Mouse (Mus musculus) NIH3T3 (cell line): ENCODE data around the gene Jak3.
"Not testable (repeated sequence)": the region's sequence is repeated elsewhere in the genome, so short reads cannot be mapped to it uniquely, and the experiment has no call there.

Source experiments
- DNase-seq: peaks from one replicate; pipeline ENCODE4 v3.0.0-alpha.2; 2012; ENCODE audit warnings: low read depth

Jak3 gene

DNA sequence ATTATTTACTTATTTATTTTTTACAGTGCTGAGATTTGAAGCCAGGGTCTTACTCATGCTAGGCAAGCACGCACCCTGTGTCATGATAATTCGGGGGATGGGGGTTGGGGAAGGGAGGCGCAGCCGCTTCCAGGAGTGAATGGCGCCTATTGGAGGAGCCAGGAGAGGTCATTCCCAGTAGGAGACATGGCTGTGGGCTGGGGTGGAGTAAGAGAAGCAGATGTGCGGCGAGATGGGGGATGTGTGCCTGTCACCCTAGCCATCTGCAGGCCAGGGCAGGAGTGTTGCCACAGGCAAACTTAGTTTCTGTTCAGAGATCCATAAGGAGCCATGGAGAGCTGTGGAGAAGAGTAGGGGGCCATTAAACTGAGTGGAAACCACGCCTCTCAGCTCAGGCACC is 11.5 kb downstream of the Jak3 start:
- DNase-seq = no peak

DNA sequence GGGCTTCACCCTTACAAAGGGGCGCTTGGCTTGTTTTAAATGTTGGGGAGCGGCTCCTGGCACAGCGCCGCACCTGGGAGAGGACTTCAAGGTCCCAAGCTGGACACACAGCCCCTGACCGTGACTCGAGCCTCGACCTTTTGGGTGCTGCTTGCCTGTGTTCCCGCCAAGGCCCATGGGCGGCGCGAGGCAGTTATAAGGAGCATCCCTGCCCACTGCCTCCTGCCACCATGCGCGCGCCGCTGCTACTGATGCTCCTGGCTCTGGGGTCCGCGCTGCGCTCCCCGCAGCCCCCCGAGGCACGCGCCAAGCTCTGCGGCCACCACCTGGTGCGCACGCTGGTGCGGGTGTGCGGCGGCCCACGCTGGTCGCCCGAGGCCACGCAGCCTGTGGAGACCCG is 12.9 kb downstream of the Jak3 start, which contains the start of gene Insl3:
TSS of gene Insl3 (plus strand) at position 187 of the 400 bp plus-strand sequence.
- no peak for DNase-seq

DNA sequence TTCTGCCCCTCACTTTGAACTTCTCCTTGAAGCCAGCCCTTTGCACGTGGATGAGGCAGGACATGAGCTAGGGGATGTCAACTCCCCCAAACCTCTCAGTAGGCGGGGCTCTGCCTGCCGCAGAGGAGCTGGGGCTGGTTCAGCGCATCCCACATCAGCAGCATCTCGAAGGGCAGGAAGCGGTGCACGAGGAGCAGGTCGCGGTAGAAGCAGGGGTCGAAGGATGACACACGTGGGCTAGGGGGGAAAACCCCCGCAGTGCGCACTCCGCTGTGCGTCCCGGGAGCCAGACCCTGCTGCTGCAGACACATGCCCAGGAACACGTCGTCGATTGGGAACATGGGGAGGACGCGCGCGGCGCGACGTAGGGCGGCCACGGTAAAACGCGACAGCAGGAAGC is 16.4 kb downstream of the Jak3 start:
- no peak for DNase-seq

DNA sequence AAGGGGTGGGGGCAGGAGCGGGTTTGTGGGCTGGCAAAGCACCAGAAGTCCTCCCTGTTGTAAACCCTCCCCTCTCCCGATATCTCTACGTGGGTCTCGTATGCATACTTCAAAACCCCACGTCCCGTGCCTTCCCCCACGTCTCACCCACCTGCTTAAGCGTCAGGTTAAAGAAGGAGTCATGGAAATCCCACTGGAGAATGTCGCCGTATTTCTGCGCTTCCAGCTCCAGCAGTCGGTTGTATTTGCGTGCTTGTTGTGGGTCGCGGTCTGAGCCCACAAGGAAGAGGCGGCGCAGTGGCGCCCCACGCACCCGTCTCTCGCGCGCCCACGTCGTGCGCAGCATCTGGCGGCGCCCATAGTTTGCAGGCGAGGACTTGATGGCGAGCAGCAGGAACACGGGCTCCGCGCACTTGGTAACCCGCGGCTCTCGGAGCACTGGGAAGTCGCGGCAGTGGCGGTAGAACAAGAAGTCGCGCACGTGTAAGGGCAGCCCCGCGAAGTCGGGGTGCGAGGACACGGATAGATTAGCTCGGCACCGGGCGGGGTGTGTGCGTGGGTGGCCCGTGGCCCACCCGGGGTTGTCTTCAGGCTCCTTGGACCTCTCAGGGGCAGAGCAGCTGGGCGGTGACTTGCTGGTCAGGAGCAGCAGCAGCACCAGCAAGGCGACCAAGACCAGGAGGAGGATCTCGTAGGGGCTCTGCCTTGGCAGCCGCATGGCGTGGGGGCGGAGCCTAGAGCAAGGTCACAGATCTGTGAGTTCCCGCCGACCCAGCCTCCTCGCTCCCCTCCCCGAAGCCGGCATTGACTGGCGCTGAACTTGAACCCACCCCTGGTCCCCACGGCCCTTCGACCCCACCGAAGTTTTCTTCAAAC is 17.3 kb downstream of the Jak3 start:
- DNase-seq = no peak

DNA sequence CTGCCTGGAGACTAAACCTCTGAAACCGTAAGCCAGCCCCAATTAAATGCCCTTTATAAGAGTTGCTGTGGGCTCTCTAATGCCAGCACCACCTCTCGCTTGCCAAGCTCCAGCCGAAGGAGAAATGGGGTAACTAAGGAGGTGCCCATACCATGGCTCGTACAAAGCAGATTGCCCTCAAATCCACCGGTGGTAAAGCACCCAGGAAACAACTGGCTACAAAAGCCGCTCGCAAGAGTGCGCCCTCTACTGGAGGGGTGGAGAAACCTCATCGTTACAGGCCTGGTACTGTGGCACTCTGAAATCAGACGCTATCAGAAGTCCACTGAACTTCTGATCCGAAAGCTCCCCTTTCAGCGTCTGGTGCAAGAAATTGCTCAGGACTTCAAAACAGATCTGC is 19.4 kb downstream of the Jak3 start:
- not testable (repeated sequence) for DNase-seq

DNA sequence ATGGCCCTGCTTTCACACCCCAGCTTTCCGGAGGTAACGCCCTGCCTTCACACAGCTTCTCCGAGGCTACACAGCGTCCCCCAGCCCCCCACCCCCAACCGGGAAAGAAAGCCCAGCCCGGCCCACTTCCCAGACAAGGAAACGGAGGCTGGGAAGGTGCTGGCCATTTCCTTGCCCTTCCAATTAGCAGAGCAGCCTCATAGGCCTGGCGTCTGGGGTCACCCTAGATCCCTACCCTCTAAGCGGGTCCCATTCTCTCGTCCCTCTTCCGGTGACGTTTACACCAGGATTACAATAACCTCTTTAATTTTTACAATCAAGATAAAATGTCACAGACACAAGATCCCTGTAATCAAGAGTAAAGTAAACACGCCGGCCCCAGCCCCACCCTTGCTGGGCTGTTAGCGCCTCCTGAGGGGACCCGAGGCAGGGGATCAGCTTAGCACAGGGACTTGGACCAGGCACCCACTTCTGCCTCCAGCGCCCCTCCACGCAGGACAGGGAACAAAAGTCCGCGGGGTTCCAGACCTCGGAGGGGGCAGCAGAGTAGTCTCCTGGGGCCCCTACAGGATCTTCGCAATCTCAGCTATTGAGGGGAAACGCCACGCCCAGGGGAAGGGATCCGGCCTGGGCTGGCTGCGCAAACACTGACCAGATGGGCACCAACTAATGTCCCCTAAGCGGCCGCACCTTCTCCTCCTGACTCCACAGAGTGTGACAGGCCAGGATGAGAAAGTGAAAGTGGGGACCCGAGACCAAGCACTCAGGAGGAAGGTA is 24.6 kb downstream of the Jak3 start:
- no peak for DNase-seq

DNA sequence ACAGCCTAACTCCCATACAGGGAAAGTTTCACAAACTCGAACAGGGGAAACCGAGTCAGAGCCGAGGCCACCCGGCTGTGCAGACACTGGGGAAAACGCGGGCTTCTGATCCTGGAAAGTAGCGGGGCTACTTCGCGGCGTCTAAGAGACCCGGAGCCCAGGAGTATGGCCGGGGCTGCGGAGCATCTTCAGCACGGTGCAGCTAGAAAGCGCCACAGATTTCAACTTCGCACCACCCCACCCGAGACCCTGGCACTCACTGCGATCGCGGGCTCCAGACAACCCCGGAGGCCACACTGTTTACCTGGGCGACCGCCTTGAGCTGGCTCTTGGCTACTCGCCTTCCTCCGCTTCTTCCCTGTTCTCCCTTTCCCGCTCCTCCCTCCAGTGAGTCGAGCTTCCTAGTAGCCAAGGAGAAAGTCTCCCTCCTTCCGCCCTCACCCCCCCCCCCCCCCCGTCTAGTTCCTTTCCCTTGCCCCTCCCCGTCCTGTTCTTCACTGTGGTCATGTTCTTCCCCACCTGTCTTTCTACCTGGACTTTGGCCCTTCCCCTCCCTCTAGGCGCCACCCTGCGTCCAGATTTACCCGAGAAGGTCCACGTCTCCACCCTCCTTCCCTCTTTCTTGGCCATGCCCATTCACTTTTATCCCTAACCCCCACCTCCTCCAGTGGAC is 25.5 kb downstream of the Jak3 start, which contains the start of gene B3gnt3:
TSS of gene B3gnt3 (minus strand) at position 376 of the 673 bp plus-strand sequence.
- no peak for DNase-seq

DNA sequence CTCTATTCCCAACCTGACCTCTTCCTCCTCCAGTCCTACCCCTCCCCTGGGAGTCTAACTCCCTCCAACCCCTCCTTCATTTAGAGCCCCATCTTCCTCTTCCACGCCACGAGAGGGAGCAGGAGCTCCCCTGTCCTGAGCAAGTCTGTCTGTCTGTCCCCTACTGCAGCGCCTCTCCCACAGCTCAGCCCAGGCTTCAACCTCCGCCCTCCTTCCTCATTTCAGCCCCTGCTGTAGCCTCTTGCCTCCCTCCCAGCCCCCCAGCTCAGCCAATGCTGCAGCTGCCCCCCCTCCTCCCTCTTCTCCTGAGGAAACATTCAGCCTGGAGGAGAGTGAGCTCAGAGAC is 26.0 kb downstream of the Jak3 start:
- DNase-seq = peak; percentile 37

DNA sequence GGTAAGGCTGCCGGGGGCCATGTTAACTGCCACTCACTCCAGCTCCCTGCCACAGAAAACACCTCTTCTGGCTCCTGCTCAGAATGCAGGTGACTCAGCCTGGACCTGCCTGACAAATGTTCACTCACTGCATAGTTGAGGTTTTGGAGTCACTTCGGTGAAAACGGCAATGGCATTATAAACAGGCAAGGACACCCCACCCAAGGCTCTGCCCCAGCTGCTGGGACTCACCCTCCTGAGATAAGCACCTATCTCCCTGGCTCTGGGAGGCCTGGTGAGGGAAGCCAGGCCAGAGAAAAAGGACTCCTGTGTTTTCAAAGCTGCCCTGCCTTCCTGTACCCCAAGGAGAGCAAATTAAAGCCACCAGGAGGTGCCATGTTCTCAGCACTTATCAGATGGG is 26.8 kb downstream of the Jak3 start:
- DNase-seq = no peak

DNA sequence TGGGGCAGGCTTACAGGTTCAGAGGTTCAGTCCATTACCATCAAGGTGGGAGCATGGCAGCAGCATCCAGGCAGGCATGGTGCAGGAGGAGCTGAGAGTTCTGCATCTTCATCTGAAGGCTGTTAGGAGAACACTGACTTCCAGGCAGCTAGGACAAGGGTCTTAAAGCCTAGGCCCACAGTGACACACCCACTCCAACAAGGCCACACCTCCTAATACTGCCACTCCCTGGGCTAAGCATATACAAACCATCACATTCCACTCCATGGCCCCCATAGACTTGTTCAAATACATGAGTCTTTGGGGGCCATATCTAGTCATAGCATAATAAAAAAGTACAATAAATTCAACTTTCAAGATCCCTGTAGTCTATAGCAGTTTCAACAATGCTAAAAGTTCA is 27.3 kb downstream of the Jak3 start:
- DNase-seq = not testable (repeated sequence)

DNA sequence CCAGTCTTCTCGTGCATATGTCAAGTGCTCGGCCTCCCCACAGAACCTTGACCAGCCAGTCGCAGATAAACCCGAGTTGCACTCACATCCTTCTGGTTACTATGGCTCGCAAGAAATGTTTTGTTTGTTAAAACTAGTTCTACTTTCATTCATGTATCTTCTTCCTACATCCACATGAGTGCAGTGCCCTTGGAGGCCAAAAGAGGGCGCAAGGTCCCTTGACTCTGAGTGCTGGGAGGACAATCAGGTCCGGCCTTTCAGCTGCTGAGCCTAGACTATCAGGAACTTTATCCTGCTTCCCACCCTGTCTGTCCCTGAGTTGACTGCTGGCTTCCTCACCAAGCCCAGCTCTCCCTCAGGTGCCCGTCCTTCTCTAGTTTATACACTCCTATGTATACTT is 31.8 kb downstream of the Jak3 start:
- peak; percentile 75 for DNase-seq

DNA sequence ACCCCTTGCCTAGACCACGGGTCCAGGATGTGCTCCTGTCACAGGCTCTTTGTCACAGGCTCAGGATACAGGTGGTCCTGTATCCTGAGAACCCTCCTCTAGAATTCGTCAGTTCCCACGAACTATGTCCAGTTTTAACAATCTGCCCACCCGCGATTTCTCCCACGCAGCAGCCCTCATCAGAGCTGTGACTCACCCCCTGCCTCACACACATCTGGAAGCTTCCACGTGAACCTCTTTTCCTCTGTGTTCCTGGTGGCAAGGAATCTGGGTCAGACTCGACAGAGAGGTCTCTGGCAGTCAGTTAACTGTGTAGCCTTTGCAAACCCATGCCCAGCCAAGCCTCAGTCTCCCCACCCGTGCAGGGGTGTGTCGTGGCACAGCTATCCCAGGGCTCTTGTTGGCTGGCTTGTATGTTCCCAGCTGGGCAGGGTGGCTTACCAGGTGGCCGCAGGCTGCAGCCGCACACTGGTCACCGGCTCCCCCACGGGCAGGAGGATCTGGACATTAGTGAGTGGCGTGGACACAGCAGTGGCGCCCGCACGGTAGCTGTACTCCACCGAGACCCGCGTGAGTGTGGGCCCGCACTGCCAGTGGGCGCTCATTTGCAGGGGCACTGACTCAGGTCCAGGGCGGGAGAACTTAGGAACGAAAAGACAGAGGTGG is 33.2 kb downstream of the Jak3 start:
- DNase-seq = no peak

DNA sequence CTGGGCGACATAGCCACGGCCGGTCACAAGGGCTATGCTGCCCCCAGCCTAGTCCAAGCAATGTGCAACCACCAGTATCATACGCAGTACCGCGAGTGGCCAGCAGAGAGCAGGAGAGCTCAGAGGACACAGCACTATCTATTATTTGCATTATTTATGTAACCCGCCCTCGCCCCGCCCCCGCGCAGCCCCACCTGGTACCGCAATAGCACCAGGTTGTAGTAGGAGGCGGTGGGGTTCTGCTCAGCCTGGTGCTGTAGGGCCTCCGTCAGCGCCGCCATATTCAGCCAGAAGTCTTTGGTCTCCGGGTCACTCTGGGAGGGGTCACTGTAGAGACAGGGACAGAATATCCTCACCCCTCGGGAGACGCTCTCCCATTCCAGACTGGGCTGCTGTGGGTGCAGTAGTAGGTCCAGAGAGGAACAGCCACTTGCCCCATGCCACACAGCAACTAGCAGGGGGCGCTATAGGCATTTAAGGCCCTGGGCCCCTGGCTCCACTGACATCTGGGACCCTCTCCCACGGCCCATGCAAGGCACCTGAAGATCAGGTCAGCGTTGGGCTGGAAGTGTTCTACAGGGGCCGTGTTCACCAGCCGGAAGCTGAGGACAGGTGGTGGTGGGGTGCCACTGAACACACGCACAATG is 33.8 kb downstream of the Jak3 start:
- DNase-seq = peak; percentile 78

DNA sequence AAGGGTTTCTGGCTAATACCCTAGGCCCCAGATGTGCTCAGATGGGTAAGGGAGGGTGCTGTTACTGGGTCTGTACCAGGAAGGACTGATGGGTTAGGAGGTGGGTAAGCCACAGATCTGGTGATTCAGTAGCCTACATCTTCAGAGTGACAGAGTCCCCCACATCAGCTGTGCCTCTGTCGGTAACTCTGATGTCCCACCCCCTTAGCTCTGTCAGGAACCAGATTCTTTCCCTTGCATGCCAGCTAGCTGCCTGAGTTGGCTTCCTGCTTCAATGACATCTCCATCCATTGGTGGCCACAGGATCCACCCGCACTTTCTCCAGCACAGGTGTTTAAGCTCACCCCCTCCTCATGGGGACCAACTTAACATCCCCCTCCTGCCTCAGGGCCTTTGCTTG is 35.5 kb downstream of the Jak3 start:
- DNase-seq = no peak

DNA sequence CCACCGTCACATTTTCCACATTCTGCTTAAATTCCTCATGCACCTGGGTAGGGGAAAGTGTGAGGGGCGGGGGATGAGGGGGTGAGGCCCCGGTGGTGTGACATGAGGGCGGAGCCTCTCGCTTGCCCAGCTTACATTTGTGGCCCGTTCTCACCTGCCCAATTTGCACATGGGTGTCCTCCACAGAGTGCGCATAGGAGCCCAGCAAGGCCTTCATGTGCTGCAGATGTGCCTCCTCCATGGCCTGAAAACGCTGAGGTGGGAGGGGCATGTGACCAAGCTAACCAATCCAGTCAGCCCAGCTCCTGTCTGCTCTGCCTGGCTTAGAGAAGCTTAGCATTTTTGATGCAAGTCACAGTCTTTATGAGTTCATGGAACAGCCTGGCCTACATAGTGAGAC is 39.4 kb downstream of the Jak3 start:
- no peak for DNase-seq

DNA sequence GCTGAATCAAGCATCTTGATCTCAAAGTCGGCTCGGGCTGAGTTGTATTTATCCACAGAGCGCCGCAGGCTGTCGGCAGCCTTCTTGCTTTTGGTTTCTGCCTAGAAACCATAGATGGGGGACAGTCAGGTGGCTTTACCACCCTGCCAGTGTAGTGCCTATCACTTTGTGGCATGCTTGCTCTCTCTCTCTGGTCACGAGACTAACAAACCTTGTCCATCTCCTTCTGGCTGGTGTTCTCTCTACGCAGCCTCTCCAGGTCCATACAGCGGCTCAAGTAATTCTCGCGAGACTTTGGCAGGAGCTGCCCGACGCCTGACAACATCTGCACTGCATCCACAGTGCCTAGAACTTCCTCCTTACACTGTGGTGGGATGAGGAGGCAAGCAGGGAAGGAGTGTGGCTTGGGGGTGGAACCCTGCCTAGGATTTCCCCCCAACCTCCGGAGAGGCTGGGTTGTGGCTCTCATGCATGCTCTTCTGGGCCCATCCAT is 40.5 kb downstream of the Jak3 start:
- no peak for DNase-seq

DNA sequence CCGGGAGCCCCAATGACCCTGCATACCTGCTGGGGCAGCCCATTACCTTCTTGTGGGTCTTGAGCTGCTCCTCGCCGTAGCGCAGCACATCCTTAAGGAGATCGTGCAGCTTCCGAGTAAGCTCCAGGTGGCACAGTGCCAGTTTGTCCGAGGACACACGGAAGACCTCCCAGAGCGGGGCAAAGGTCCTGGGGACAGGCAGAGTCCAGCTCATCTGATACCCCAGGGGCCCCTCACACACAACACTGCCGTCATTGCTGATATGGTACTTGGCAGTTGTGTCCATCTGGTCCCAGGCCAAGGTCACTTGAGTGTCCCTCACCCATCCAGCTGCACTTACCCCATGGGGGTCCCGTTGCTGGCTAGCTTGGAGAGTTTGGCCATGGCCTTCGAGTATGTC is 41.0 kb downstream of the Jak3 start:
- DNase-seq = no peak

DNA sequence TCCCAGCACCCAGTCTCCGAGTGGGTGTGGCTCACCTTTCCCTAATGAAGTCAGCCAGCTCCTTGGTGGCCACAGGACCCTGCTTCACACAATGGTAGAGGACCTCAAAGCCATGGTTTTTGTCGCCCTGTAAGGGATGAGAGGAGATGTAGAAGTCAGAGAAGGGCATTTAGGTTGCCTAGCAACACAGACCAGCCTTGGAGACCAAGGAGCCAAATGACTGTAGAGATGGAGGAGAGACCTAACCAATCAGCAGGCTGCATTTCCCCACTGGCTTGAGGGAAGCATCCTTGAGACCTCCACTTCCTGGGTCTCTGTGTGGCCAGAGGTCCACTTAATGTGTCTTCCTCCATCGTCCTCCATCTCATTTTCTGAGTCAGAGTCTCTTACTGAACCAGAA is 42.2 kb downstream of the Jak3 start:
- DNase-seq = no peak

DNA sequence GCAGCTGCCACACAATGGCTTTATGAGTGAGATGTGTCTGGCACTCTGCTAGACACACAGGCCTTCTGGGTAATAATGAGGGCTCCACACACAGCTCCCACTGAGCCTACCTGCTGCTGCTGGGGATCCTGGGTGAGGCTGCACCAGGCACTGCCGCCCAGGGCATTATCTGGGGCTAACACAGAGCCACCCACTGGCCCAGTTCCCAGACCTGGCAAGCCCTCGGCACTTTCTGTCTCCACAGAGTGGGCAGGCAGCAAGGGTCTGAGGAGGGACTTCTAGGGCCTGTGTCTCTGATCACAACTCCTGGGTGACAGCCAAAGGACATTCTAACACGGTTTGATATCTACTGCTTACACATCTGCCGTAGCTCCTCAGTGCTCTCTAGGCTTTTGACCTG is 43.1 kb downstream of the Jak3 start:
- DNase-seq = no peak

DNA sequence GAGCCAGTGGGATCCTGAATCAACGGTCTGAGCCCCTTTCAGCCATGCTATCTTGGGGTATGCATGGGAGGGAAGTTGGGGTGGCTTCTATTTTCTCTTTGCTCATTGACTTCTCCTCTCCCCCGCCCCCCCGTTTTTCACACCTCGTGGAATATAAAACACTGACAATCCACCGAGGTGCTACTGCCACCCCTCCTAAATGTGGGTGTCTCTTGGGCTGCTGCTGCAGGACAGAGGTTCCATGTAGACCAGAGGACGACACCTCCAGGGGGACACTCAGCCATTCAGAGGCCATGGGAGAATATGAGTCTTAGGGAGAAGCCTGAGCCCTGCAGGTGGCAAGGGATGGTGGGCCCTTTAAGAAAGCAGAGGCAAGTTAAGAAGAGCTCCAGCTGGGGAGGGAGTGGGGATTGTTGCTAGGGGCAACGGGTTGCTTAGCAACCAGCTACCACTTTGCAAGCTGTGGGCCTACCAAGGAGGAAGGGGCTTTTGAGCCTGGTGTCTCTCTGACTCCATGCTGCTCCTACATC is 43.9 kb downstream of the Jak3 start:
- no peak for DNase-seq

DNA sequence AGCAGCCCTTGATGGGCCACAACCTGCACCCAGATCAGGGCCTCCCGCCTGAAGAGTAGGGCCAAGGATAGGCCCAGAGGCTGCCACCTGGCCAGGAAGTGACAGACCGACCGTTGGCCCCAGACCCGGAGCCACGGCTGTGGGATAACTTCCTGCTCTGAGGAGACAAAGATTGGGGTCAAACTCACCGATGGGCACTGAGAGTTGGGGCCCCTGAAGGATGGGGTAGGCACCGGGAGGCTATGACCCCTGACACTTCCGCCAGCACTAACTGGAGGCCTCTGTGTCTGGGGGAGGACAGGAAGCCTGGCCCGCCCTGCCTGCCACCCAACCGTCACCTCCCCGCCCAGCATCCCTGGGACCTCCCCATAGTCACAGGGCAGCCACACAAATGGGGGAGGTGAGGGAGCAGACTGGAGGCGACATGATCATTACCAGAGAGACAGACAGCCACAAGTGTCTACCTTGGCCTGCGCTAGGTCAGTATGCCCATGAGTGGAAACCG is 47.0 kb downstream of the Jak3 start:
- DNase-seq = no peak
